Mouse (Mus musculus) cerebellum, adult 18-20 months (tissue): ENCODE results near the gene Mapt.
"Not testable (repeated sequence)": the region's sequence is repeated elsewhere in the genome, so short reads cannot be mapped to it uniquely, and the experiment has no call there.

Experiments
- DNase-seq, 2 experiments: peaks; one replicate each; pipeline ENCODE4 v3.0.0; 2021

Gene Mapt

GRCm38 (mm10) chr11:104231041-104231911 lies at the start of gene Mapt:
Mapt (plus strand) TSS chr11:104231390.
- peak; percentile 89 to 97 for DNase-seq

- DNase-seq = peak; percentile 55
Measured at GRCm38 (mm10) chr11:104182141-104182540, 49.0 kb upstream of the Mapt start.

DNA sequence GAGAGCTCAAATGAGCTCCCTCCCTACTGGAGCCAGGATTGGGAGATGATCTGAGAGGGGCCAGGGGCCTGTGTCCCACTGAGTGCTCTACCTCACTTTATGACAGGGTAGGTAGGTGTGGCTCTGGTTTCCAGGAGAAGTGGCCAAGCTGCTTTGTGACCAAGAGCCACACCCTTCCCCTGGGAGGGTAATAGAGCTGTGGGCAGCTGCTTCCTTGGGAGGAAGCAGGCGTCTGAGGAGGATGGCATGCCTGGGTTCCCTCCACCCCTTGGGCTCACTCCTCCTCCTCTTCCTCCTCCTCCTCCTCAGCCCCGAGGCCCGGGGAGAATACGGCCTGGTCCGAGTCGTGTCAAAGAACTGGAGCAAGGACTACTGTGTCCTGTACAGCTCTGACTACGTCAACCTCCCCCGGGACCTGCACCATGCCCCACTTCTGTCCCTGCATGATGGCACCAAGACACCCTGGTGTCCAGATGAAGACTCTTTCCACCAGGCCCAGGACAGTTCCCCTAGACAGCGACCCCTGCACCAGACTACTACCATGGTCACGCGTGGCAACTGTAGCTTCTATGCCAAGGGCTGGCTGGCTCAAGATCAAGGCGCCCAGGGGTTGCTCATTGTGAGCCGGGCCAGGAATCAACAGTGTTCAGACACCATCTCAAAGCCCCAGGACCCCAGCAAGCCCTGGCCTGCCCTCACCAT lies 44.9 kb upstream of the Mapt start, which contains the start of gene Sppl2c:
TSS of gene Sppl2c (plus strand) at position 193 of the 702 bp plus-strand sequence.
- DNase-seq = no peak

GRCm38 (mm10) chr11:104186837-104187150 lies 44.4 kb upstream of the Mapt start:
- DNase-seq = no peak

DNA sequence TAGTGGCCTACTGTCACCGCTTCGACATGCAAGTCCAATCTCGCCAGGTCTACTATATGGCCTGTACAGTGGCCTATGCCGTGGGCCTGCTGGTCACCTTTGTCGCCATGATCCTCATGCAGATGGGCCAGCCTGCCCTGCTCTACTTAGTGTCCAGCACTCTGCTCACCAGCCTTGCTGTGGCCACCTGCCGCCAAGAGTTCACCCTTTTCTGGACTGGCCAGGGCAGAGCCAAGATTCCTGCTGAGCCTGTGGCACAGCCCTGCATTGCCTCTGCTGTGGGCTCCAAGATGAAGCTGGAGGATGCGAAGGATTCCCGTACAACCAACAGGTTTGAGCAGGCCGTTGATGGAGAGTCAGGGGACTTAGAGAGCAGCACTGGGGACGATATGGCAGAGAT lies 43.4 kb upstream of the Mapt start:
- DNase-seq = peak; percentile 61 to 67

GRCm38 (mm10) chr11:104190008-104190407 lies 41.2 kb upstream of the Mapt start:
- DNase-seq = peak; percentile 91 to 95

DNA sequence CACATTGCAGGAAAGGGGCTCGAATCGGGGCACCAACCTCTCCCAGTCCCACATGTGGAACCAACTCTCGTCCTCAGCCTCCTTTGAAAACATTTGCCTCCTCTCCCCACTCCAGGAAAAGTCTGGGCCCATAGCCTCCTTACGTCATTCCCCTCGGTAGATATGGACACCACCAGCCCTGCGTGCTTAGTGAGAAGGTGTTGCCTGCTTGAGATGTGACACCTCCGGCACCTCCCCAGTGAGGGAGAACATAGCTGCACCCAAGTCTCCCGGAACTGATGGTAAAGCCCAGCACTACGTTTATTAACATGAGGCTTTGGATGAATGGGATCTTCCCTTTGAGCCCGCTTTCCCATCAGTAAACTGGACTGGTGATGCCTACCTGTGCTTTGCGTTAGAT lies 35.8 kb upstream of the Mapt start:
- peak in 1 of 2 experiments; percentile 23 for DNase-seq

DNA sequence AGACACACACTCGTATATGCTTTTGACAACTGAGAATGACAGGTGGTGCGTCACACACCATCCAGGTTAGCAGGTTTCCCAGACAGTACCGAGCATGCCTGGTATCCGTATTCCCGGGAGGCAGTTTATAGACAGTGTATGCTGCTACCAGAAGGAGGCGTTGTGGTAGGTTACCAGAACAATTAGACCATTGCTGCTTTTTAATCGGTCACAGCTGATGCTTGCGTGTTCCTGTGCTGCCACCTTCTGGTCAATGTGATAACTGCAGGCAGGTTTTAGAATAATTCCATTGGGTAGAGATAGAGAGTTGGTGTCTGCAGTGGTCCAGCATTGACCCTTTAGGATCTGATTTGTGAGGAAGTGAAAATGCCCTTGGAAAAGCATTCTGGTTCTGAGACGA lies 35.4 kb upstream of the Mapt start:
- DNase-seq = peak; percentile 94 to 96

DNA sequence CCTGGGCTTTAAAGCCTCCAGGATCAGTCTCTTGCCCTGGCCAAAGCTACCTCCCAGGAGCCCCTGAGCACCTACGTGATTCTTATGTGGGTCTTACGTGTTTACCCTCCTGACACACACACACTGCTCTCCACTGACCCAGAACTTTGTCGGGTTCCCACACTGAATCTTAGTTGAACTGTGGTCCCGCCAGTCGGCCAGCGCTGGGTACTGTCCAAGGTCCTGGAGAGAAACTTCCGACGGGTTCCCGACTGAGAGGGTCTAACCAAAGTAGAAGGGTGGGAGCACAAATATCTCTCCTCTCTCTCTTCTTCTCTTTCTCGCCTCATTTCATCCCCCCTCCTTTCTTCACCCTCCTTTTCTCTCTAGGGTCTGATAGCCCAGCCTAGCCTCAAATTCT lies 33.3 kb upstream of the Mapt start:
- DNase-seq = no peak

GRCm38 (mm10) chr11:104203271-104203670 lies 27.9 kb upstream of the Mapt start:
- no peak for DNase-seq

DNA sequence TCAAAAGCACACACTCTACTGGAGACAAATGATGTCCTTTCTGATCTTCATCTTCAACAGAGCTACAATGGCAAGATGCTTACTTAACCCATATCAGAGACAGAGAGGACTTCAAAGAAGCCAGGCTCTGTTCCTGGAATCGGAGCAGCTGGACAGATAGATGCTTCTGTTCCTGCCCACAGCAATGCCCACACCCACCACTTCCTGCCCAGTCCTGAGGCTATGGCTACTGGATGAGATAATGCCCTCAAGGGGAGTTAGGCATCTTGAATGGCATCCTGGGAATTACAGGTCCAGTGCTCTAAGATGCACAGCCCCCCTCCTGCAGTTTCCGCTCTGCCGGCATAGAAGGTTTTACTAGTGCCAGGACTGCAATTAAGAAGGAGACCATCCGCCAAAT lies 24.6 kb upstream of the Mapt start:
- no peak for DNase-seq

DNA sequence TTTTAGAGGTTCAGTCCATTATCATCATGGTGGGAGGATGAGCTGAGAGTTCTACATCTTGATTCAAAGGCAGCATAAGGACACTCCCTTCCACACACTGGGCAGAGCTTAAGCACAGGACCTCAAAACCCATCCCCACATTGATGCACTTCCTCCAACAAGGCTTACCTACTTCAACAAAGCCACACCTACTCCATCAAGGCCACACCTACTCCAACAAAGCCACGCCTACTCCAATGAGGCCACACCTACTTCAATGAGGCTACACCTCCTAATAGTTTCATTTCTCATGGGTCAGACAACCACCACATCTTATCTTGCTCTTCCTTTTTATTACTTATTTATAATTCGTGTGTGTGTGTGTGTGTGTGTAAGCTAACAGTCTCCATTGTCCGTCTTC lies 22.1 kb upstream of the Mapt start:
- DNase-seq = no peak

GRCm38 (mm10) chr11:104211251-104211650 lies 19.9 kb upstream of the Mapt start:
- DNase-seq = no peak

DNA sequence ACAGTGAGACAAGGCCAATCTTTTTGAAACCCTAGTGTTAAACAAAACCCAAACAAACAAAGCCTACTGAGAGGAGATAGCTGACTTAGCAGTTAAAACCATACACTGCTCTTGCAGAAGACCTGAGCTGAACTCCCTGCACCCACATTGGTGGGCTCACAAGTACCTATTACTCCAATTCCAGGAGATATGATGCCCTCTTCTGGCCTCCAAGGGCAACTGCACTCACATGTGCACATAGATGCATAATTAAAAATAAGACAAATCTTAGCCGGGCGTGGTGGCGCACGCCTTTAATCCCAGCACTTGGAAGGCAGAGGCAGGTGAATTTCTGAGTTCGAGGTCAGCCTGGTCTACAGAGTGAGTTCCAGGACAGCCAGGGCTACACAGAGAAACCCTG lies 17.1 kb upstream of the Mapt start:
- DNase-seq = not testable (repeated sequence)

DNA sequence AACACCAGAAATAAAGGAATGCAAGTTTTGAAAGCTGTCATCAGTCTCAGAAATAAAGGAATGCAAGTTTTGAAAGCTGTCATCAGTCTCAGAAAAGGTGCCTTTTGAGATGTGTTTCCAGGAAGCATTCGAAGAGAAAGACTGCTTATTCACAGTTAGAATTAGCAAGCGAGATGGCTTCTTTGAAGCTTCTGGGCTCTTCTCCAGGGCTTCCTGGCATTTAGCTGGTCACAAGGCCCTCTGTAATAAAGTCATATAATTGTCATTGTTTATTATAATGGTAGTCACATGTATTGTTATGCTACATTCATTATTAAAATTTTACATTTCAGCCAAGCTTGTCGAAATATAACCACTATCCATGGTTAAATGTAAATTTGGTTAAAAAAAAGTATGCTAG lies 13.1 kb upstream of the Mapt start:
- DNase-seq = no peak

DNA sequence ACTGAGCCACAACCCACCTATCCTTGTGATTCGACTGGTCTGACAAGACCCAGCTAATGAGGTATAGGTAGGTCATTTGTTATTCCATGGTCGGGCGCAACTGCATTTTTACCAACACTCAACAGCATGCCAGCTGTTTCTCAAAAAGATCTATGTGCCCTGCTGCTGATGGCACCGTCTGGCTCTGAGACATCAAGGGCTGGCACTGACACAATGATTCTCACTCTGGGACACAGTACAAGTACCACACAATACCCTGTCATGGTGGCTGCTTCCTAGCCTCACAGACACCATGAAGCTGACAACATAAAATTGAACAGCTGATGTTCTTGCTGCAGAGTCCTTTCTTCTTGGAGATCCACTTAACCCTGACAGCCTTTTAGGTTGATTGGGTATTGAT lies 10.9 kb upstream of the Mapt start:
- DNase-seq = no peak

GRCm38 (mm10) chr11:104221751-104222150 lies 9.4 kb upstream of the Mapt start:
- no peak for DNase-seq

- no peak for DNase-seq
Measured at GRCm38 (mm10) chr11:104223301-104223700, 7.9 kb upstream of the Mapt start.

DNA sequence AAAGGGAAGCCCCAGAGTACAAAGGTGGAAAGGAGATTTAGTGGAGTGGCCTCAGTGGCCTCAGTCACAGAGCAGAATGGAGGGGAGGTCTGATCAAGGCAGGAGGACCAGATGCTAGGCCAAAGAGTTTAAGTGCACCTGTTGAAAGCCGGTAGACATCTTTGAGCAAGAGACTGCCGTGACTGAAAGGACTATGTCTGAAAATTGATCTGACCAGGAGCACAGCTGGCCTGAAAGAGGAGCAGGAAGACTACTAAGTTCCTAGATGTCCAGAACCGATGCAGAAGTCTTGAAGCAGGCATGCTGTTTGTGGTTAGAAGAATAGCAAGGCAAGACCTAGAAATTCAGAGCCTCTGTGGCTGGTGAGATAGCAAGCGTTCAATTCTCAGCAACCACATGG lies 1.8 kb upstream of the Mapt start:
- no peak for DNase-seq

- DNase-seq = peak in 1 of 2 experiments; percentile 38
Measured at GRCm38 (mm10) chr11:104230066-104230778, 968 bp upstream of the Mapt start.

GRCm38 (mm10) chr11:104232141-104233061 lies 1.2 kb downstream of the Mapt start:
- peak; percentile 70 to 80 for DNase-seq

DNA sequence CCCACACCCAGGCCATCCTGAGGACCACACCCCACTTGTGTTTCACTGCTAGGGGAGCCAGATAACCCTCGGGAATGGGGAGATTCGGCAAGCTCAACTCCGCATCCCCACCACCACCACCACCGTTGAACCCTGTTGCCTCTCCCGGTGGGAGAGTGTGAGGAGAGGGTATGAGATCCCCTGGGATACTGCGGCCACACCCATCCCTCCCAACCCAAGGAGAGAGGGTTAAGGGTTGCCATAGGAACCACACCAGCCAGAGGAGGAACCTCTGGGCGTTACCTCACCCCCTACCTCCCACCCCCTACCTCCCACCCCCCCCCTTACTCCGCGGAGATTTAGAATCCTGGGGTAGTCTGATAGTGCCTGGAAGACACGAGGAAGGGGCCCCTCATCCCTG lies 1.9 kb downstream of the Mapt start:
- peak in 1 of 2 experiments; percentile 37 for DNase-seq
